Mouse (Mus musculus): ENCODE data around the gene Ttc22. TPM values are rescaled to one million over a fixed set of nuclear protein-coding genes. Genes with fewer than 3 reads are reported as not detected.

Ttc22 gene
- 0.12 TPM in 2 replicates for polyA plus RNA-seq (2014; fragmentation: Nextera tagmentation; extraction: Ambion mirVana)

- ATAC-seq (replicated peaks; ENCODE audit: low FRiP score) (no peak), DNase-seq (ENCODE audit: low spot score) (no peak)
- WGBS: 22% methylated on average over 16 of the region's 16 CpGs
- no peak within 1 kb of the TSS for H3K27ac ChIP-seq (ENCODE audit: low read depth, low read length)
- H3K4me3 ChIP-seq (ENCODE audit: low read depth, low read length): no peak within 1 kb of the TSS
- H3K4me2 ChIP-seq: no peak within 1 kb of the TSS
- no peaks in the 10 kb centered on the region for H3K36me3 ChIP-seq (ENCODE audit: control insufficient read depth, insufficient read depth, low read length)
- H3K27me3 ChIP-seq (replicated peaks; ENCODE audit: control insufficient read depth, insufficient read depth, low read length): peaks cover 50% of the 10 kb centered on the region
- H3K9me3 ChIP-seq (ENCODE audit: control insufficient read depth, low read length): no peaks in the 10 kb centered on the region
- H3K9ac ChIP-seq (ENCODE audit: low read depth, low read length): no peak within 1 kb of the TSS
- peaks cover 5% of the 10 kb centered on the region; the same call in 1 of the 2 replicates for H3K4me1 ChIP-seq (replicated peaks; ENCODE audit: control insufficient read depth, insufficient read depth, low read length)
These were observed at the start of gene Ttc22 for GRCm38 (mm10) chr4:106622030-106622493. Ttc22 (plus strand) TSS chr4:106622432.

DNA sequence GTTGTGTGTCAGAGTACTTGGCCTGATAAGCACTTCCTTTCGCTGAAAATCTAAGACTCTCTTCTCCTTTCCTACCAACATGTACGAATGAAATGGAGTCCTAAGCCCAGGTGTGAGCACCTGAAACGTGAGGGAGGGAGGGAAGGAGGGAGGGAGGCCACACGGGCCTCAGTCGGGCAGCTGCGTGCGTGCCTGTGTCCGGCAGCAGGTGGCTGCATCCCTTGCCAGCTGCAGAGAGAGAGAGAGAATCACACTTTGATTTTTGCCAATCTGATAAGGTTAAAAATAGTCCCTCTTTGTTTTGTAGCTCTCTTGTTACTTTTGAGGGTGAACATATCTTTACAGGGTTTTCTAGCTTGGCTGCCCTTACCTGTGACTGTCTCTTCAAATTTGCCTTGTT, 47.2 kb upstream of the Ttc22 start:
- Histone ChIP-seq H3K27me3 (replicated peaks; ENCODE audit: control insufficient read depth, insufficient read depth, low read length) (no peaks in the 10 kb centered on the region), H3K9me3 (ENCODE audit: control insufficient read depth, low read length) (no peaks in the 10 kb centered on the region), H3K4me3 (ENCODE audit: low read depth, low read length) (no peak overlapping the region), H3K9ac (ENCODE audit: low read depth, low read length) (no peak overlapping the region), H3K27ac (ENCODE audit: low read depth, low read length) (no peak overlapping the region), H3K4me2 (no peak overlapping the region), H3K4me1 (replicated peaks; ENCODE audit: control insufficient read depth, insufficient read depth, low read length) (no peaks in the 10 kb centered on the region), H3K36me3 (ENCODE audit: control insufficient read depth, insufficient read depth, low read length) (peaks cover 56% of the 10 kb centered on the region)
- ATAC-seq (replicated peaks; ENCODE audit: low FRiP score) (no peak), DNase-seq (ENCODE audit: low spot score) (no peak)
- 91% methylated on average over 8 of the region's 8 CpGs for WGBS

GRCm38 (mm10) chr4:106577511-106577910, 44.7 kb upstream of the Ttc22 start:
- Histone ChIP-seq H3K4me2 (no peak overlapping the region), H3K27ac (ENCODE audit: low read depth, low read length) (no peak overlapping the region), H3K4me3 (ENCODE audit: low read depth, low read length) (no peak overlapping the region), H3K36me3 (ENCODE audit: control insufficient read depth, insufficient read depth, low read length) (peaks cover 46% of the 10 kb centered on the region), H3K4me1 (replicated peaks; ENCODE audit: control insufficient read depth, insufficient read depth, low read length) (peaks cover 18% of the 10 kb centered on the region), H3K27me3 (replicated peaks; ENCODE audit: control insufficient read depth, insufficient read depth, low read length) (no peaks in the 10 kb centered on the region), H3K9me3 (ENCODE audit: control insufficient read depth, low read length) (no peaks in the 10 kb centered on the region), H3K9ac (ENCODE audit: low read depth, low read length) (no peak overlapping the region)
- WGBS: 88% methylated on average over 7 of the region's 7 CpGs
- no peak for DNase-seq (ENCODE audit: low spot score)
- ATAC-seq (replicated peaks; ENCODE audit: low FRiP score): no peak

GRCm38 (mm10) chr4:106581176-106581864, 40.9 kb upstream of the Ttc22 start:
- DNase-seq (ENCODE audit: low spot score) (no peak), ATAC-seq (replicated peaks; ENCODE audit: low FRiP score) (no peak; the same call in 1 of the 2 replicates)
- H3K36me3 ChIP-seq (ENCODE audit: control insufficient read depth, insufficient read depth, low read length): peaks cover 35% of the 10 kb centered on the region
- H3K4me2 ChIP-seq: no peak overlapping the region; the same call in 1 of the 2 replicates
- H3K27ac ChIP-seq (ENCODE audit: low read depth, low read length): peak overlapping the region; percentile 96; the same call in 1 of the 2 replicates
- peaks cover 29% of the 10 kb centered on the region for H3K4me1 ChIP-seq (replicated peaks; ENCODE audit: control insufficient read depth, insufficient read depth, low read length)
- WGBS: 67% methylated on average over 14 of the region's 14 CpGs
- no peaks in the 10 kb centered on the region for H3K9me3 ChIP-seq (ENCODE audit: control insufficient read depth, low read length)
- no peaks in the 10 kb centered on the region for H3K27me3 ChIP-seq (replicated peaks; ENCODE audit: control insufficient read depth, insufficient read depth, low read length)
- H3K9ac ChIP-seq (ENCODE audit: low read depth, low read length): no peak overlapping the region
- no peak overlapping the region for H3K4me3 ChIP-seq (ENCODE audit: low read depth, low read length)

- Histone ChIP-seq H3K4me3 (ENCODE audit: low read depth, low read length) (no peak overlapping the region; the same call in 1 of the 2 replicates), H3K27me3 (replicated peaks; ENCODE audit: control insufficient read depth, insufficient read depth, low read length) (no peaks in the 10 kb centered on the region), H3K36me3 (ENCODE audit: control insufficient read depth, insufficient read depth, low read length) (peaks cover 35% of the 10 kb centered on the region), H3K9ac (ENCODE audit: low read depth, low read length) (no peak overlapping the region), H3K9me3 (ENCODE audit: control insufficient read depth, low read length) (no peaks in the 10 kb centered on the region), H3K27ac (ENCODE audit: low read depth, low read length) (peak overlapping the region; percentile 96), H3K4me2 (peak overlapping the region; percentile 50), H3K4me1 (replicated peaks; ENCODE audit: control insufficient read depth, insufficient read depth, low read length) (peaks cover 29% of the 10 kb centered on the region)
- no peak for DNase-seq (ENCODE audit: low spot score)
- WGBS: 77% methylated on average over 15 of the region's 15 CpGs
- no peak for ATAC-seq (replicated peaks; ENCODE audit: low FRiP score)
These were observed 40.4 kb upstream of the Ttc22 start for GRCm38 (mm10) chr4:106581865-106582204.

DNA sequence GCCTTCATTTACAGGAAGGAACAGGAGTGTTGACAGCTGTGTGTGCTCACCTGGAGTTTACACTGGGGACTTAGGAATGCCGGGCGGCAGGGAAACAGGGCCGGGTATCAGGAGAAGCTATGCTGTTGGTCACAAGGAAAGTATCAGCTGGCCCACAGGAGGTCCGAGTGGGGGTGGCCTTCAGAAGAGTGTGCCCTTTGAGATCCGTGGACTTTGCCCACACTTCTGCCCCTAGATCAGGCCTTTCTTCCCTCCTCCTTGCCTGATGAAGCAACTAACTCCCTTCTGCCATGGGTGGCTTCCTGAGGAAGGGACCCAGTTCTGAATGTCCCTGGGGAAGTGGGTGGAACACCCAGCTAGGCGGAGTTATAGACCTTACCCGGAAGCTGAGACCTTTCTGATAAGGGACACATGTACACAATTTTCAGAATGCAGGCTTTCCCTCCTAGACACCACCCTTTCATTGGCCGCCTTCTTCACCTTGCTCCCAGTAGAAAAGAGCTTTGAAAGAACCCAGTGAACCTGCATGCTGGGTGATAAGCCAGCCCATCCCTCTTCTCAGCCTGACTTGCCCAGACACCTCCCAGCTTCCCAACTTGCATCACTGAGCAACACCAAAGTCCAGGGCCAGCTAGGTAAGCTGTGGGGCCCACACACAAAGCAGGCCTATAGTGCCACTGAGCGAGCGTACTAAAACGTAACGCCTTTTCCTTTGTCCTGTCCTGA, 39.6 kb upstream of the Ttc22 start:
- H3K4me3 ChIP-seq (ENCODE audit: low read depth, low read length): no peak overlapping the region

DNA sequence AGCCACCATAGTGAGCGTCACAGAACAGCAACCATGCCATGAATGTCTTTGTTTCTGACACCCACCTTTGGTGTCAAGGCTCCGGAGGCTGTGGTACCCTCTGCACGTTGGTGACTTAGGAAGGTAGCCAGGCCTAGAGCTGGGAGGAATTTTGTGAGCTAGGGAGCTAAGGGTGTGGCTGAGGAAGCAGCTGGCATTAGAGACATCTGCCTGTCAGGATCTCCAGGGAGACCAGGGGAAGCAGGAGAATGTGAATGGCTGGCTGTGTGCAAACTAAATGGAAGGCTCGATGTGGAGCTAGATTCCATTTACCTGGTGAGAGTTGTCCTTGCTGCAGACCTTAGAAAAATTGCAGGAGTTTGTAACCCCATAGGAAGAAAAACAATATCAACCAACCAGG, 37.6 kb upstream of the Ttc22 start:
- Histone ChIP-seq H3K9me3 (ENCODE audit: control insufficient read depth, low read length) (no peaks in the 10 kb centered on the region), H3K4me3 (ENCODE audit: low read depth, low read length) (no peak overlapping the region), H3K27me3 (replicated peaks; ENCODE audit: control insufficient read depth, insufficient read depth, low read length) (no peaks in the 10 kb centered on the region), H3K4me1 (replicated peaks; ENCODE audit: control insufficient read depth, insufficient read depth, low read length) (peaks cover 29% of the 10 kb centered on the region), H3K4me2 (no peak overlapping the region), H3K9ac (ENCODE audit: low read depth, low read length) (no peak overlapping the region), H3K27ac (ENCODE audit: low read depth, low read length) (no peak overlapping the region), H3K36me3 (ENCODE audit: control insufficient read depth, insufficient read depth, low read length) (peaks cover 38% of the 10 kb centered on the region)
- 86% methylated on average over 4 of the region's 4 CpGs for WGBS
- DNase-seq (ENCODE audit: low spot score) (no peak), ATAC-seq (replicated peaks; ENCODE audit: low FRiP score) (no peak)

More for the DNA sequence above, 39.6 kb upstream of the Ttc22 start:
- 66% methylated on average over 12 of the region's 12 CpGs for WGBS
- Histone ChIP-seq H3K4me2 (peak overlapping the region; percentile 50), H3K27me3 (replicated peaks; ENCODE audit: control insufficient read depth, insufficient read depth, low read length) (no peaks in the 10 kb centered on the region), H3K36me3 (ENCODE audit: control insufficient read depth, insufficient read depth, low read length) (peaks cover 35% of the 10 kb centered on the region), H3K9ac (ENCODE audit: low read depth, low read length) (peak overlapping the region; percentile 32), H3K27ac (ENCODE audit: low read depth, low read length) (peak overlapping the region; percentile 96), H3K4me1 (replicated peaks; ENCODE audit: control insufficient read depth, insufficient read depth, low read length) (peaks cover 29% of the 10 kb centered on the region), H3K9me3 (ENCODE audit: control insufficient read depth, low read length) (no peaks in the 10 kb centered on the region)
- ATAC-seq (replicated peaks; ENCODE audit: low FRiP score) (peak; percentile 93), DNase-seq (ENCODE audit: low spot score) (no peak)

DNA sequence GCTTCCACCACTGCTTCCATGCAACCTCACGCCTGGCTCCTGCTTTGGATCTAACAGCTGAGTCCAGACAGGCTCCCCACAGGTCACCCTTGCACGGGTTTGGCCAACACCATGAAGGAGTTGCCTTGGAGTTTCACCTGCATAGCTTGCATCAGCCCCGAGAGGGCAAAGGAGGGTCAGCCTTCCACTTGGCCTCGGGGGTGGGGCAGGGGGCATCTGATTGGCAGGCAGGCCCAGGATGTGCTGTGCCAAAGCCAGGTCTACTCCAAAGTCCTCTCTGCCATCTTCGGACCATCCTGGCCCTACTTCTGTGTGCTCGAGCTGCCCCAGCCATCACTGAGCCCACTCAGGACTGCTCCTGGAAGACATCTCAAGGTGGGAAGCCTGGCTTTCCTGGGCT, 35.2 kb upstream of the Ttc22 start:
- Histone ChIP-seq H3K4me1 (replicated peaks; ENCODE audit: control insufficient read depth, insufficient read depth, low read length) (peaks cover 15% of the 10 kb centered on the region), H3K4me2 (no peak overlapping the region), H3K27me3 (replicated peaks; ENCODE audit: control insufficient read depth, insufficient read depth, low read length) (no peaks in the 10 kb centered on the region), H3K9ac (ENCODE audit: low read depth, low read length) (no peak overlapping the region), H3K9me3 (ENCODE audit: control insufficient read depth, low read length) (no peaks in the 10 kb centered on the region), H3K4me3 (ENCODE audit: low read depth, low read length) (no peak overlapping the region), H3K27ac (ENCODE audit: low read depth, low read length) (no peak overlapping the region), H3K36me3 (ENCODE audit: control insufficient read depth, insufficient read depth, low read length) (peaks cover 36% of the 10 kb centered on the region)
- 89% methylated on average over 6 of the region's 6 CpGs for WGBS
- DNase-seq (ENCODE audit: low spot score) (no peak), ATAC-seq (replicated peaks; ENCODE audit: low FRiP score) (no peak)

Measured in liver, embryonic 11.5 days (tissue).